In the genomic region with DNA sequence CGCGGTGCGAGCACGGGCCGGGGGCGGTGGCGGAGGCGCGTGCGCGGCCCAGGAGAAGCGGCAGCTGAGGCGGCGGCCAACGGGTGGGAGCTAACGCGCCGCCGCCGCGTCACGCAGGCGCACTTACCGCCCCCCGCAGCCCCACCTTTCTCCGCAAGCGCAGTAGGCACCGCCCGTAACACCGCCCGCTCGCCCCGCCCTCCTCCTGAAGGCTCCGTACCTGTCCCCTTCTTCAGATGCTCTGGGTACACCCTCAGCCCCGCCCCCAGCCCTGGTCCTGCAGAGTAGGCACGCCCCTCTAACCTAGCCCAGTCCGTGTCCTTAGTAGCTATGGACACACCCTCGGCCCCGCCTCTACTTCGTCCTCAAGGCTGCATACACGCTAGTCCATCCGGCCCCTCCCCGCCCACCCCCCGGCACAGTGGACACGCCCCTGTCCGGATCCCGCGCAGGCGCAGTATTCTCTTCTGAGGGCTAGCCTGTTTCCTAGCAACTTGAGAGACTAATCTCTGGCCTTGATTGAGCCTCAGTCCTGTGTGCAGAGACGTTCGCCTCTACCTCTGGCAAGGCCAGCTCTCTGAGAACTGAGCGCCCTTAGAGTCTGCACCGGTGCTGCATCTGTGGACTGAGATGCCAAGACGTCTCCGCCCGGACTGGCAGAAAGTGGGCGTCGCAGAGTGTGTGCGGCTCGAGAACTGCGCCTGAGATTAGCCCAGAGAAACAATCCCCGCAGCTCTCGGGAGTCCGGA, we compare ENCODE assay signal across 7 mouse cellular contexts. TPM values are rescaled to one million over a fixed set of nuclear protein-coding genes. Genes with fewer than 3 reads are reported as not detected.
DNase-seq lines count a peak whose midpoint lies in the region; ATAC-seq and TF ChIP-seq lines count a peak whose summit lies in the region.

Gene Camsap1 (minus strand): TSS at position 124 of the 749 bp plus-strand sequence.

- peaks cover 32% of the 10 kb centered on the region for H3K4me1 ChIP-seq in embryonic facial prominence, embryonic 10.5 days
- 0 out of 2 replicates have a peak, but pooled peaks cover 6% of the 10 kb centered on the region for H3K4me1 ChIP-seq in intestine, postnatal 0 days (replicated peaks; ENCODE audit: control insufficient read depth, insufficient read depth, low read length)
- H3K4me1 ChIP-seq in midbrain, embryonic 12.5 days, result peaks cover 41% of the 10 kb centered on the region
- H3K4me1 ChIP-seq in small intestine, adult 2 months (ENCODE audit: control insufficient read depth, insufficient read depth, insufficient read length, low read length), result peaks cover 6% of the 10 kb centered on the region; the same call in 1 of the 2 replicates

- H3K4me3 ChIP-seq in embryonic facial prominence, embryonic 10.5 days, result peak within 1 kb of the TSS; percentile 97
- peak within 1 kb of the TSS; percentile 82 for H3K4me3 ChIP-seq in intestine, postnatal 0 days (ENCODE audit: low read depth, low read length)
- peak within 1 kb of the TSS; percentile 94 for H3K4me3 ChIP-seq in midbrain, embryonic 12.5 days
- peak within 1 kb of the TSS; percentile 86 for H3K4me3 ChIP-seq in small intestine, adult 2 months (ENCODE audit: low read depth, low read length)

- peak; percentile 100 for ATAC-seq in intestine, postnatal 0 days
- ATAC-seq in midbrain, embryonic 12.5 days (ENCODE audit: low FRiP score, low read depth), result peak; percentile 99

- peak within 1 kb of the TSS; percentile 83 for H3K9ac ChIP-seq in intestine, postnatal 0 days (ENCODE audit: low read depth, low read length)
- peak within 1 kb of the TSS; percentile 99 for H3K9ac ChIP-seq in midbrain, embryonic 12.5 days (replicated peaks)

- under 1% methylated on average over 64 of the region's 64 CpGs for WGBS in embryonic facial prominence, embryonic 10.5 days
- under 1% methylated on average over 40 of the region's 64 CpGs for WGBS in intestine, postnatal 0 days
- 1% methylated on average over 42 of the region's 64 CpGs for WGBS in midbrain, embryonic 12.5 days
- under 1% methylated on average over 63 of the region's 64 CpGs for WGBS in small intestine, adult 2 months

- H3K27ac ChIP-seq in embryonic facial prominence, embryonic 10.5 days (replicated peaks), result peak within 1 kb of the TSS; percentile 98
- peak within 1 kb of the TSS; percentile 77 for H3K27ac ChIP-seq in intestine, postnatal 0 days (ENCODE audit: low read depth, low read length)
- peak within 1 kb of the TSS; percentile 94 for H3K27ac ChIP-seq in midbrain, embryonic 12.5 days (replicated peaks)
- H3K27ac ChIP-seq in small intestine, adult 2 months (ENCODE audit: insufficient read depth, low read depth, low read length), result no peak within 1 kb of the TSS

- intact Hi-C loops in left cerebral cortex, postnatal 4 days (cut with DNase I), result no loop called here

- peaks cover 21% of the 10 kb centered on the region for H3K27me3 ChIP-seq in embryonic facial prominence, embryonic 10.5 days (replicated peaks; ENCODE audit: low read depth, poor library complexity, severe bottlenecking)
- H3K27me3 ChIP-seq in intestine, postnatal 0 days (replicated peaks; ENCODE audit: control insufficient read depth, insufficient read depth, low read length), result no peaks in the 10 kb centered on the region
- H3K27me3 ChIP-seq in midbrain, embryonic 12.5 days, result peaks cover 13% of the 10 kb centered on the region
- no peaks in the 10 kb centered on the region for H3K27me3 ChIP-seq in small intestine, adult 2 months (ENCODE audit: control insufficient read depth, insufficient read depth, low read length)

- TF ChIP-seq CTCF in intestine, postnatal 0 days (IDR thresholded peaks at IDR 0.05; ENCODE audit: low read depth), result no peak
- TF ChIP-seq CTCF in small intestine, adult 2 months (IDR thresholded peaks at IDR 0.05; ENCODE audit: extremely low read depth, insufficient read length, insufficient replicate concordance, low read depth, low read length), result no peak

- H3K36me3 ChIP-seq in embryonic facial prominence, embryonic 10.5 days (replicated peaks), result peaks cover 11% of the 10 kb centered on the region
- no peaks in the 10 kb centered on the region for H3K36me3 ChIP-seq in intestine, postnatal 0 days (ENCODE audit: control insufficient read depth, insufficient read depth)
- H3K36me3 ChIP-seq in midbrain, embryonic 12.5 days, result 0 out of 2 replicates have a peak, but pooled peaks cover 5% of the 10 kb centered on the region
- H3K36me3 ChIP-seq in small intestine, adult 2 months (ENCODE audit: control insufficient read depth, insufficient read depth, low read length), result no peaks in the 10 kb centered on the region

- H3K4me2 ChIP-seq in intestine, postnatal 0 days (replicated peaks; ENCODE audit: low read depth), result peak within 1 kb of the TSS; percentile 97
- peak within 1 kb of the TSS; percentile 95 for H3K4me2 ChIP-seq in midbrain, embryonic 12.5 days (replicated peaks)

- no peaks in the 10 kb centered on the region for H3K9me3 ChIP-seq in embryonic facial prominence, embryonic 10.5 days
- no peaks in the 10 kb centered on the region for H3K9me3 ChIP-seq in intestine, postnatal 0 days (ENCODE audit: control insufficient read depth)
- H3K9me3 ChIP-seq in midbrain, embryonic 12.5 days, result no peaks in the 10 kb centered on the region

- DNase-seq in adrenal gland, postnatal 10 days, result peak; percentile 100
- peak; percentile 100 for DNase-seq in embryonic facial prominence, embryonic 10.5 days (ENCODE audit: low spot score)
- DNase-seq in gonadal fat pad, adult 2 months (ENCODE audit: low read depth), result peak; percentile 93
- peak; percentile 100 for DNase-seq in left cerebral cortex, postnatal 4 days

- TF ChIP-seq POLR2A in small intestine, adult 2 months (IDR thresholded peaks at IDR 0.05; ENCODE audit: low read depth, low read length), result no peak

RNA-seq across cellular contexts. Expression of gene Camsap1, which starts in this region (rescaled TPM):
- total RNA-seq in adrenal gland, postnatal 10 days (2021), result 10 to 100 TPM; 28.2 to 28.7 TPM
- 36.1 and 41.9 TPM in 2 replicates for polyA plus RNA-seq in embryonic facial prominence, embryonic 10.5 days (2016; fragmentation: Nextera tagmentation; extraction: Ambion mirVana)
- 13.0 and 17.7 TPM in 2 replicates for polyA plus RNA-seq in gonadal fat pad, adult 2 months (2012; rRNA removed)
- 3.5 and 4.9 TPM in 2 replicates for polyA plus RNA-seq in intestine, postnatal 0 days (2015; fragmentation: Nextera tagmentation; extraction: Ambion mirVana)
- 100 to 1,000 TPM; 195 to 203 TPM for total RNA-seq in left cerebral cortex, postnatal 4 days (2021)
- 66.4 and 91.9 TPM in 2 replicates for polyA plus RNA-seq in midbrain, embryonic 12.5 days (2016; fragmentation: Nextera tagmentation; extraction: Ambion mirVana)
- 4.4 and 4.6 TPM in 2 replicates for polyA plus RNA-seq in small intestine, adult 2 months (2012; rRNA removed)

Comparison
In these comparisons a context has a peak if more than half of its experiments do, and no peak if none do; other contexts are left out.
1. RNA of gene Camsap1 (total RNA-seq): 195 to 203 TPM in left cerebral cortex, postnatal 4 days; 28.2 to 28.7 TPM in adrenal gland, postnatal 10 days; every median in the first group is over 4 times any median in the second.
2. Peak in every context shown above with its lines, with median percentiles within 50 percentile points of each other: DNase-seq and H3K4me3 ChIP-seq.